Mouse (Mus musculus) stomach, embryonic 15.5 days (tissue): ENCODE data around the gene Ralgps2. TPM values are rescaled to one million over a fixed set of nuclear protein-coding genes. Genes with fewer than 3 reads are reported as not detected.

ENCODE experiments used
- ATAC-seq: fragments of 200-750 bp; cut with Nextera tagmentation; 2 replicates; pipeline ENCODE4 v1.8.0; 2017; ENCODE audit warnings: low read depth, moderate number of reproducible peaks, moderate TSS enrichment; ENCODE audit not compliant: insufficient read depth, low FRiP score
- H3K27ac ChIP-seq: fragments of 300-500 bp; sonication (generic); 2 replicates; pipeline ENCODE4 v1.5.1; 2015; ENCODE audit warnings: mild to moderate bottlenecking, inconsistent platforms
- H3K27me3 ChIP-seq: fragments of 300-500 bp; sonication (generic); replicated peaks from 2 replicates; pipeline ENCODE4 v1.6.1; 2015; ENCODE audit warnings: inconsistent platforms
- H3K36me3 ChIP-seq: fragments of 300-500 bp; sonication (generic); 2 replicates; pipeline ENCODE4 v1.6.1; 2015; ENCODE audit warnings: inconsistent platforms
- H3K4me1 ChIP-seq: fragments of 300-500 bp; sonication (generic); 2 replicates; pipeline ENCODE4 v1.6.1; 2015; ENCODE audit warnings: inconsistent platforms
- H3K4me2 ChIP-seq: fragments of 300-500 bp; sonication (generic); 2 replicates; pipeline ENCODE4 v1.6.1; 2015; ENCODE audit warnings: mild to moderate bottlenecking, inconsistent platforms
- H3K4me3 ChIP-seq: fragments of 300-500 bp; sonication (generic); replicated peaks from 2 replicates; pipeline ENCODE4 v1.5.1; 2015; ENCODE audit warnings: inconsistent platforms
- H3K9ac ChIP-seq: fragments of 300-500 bp; sonication (generic); 2 replicates; pipeline ENCODE4 v1.6.1; 2015; ENCODE audit warnings: inconsistent platforms
- H3K9me3 ChIP-seq: fragments of 300-500 bp; sonication (generic); 2 replicates; pipeline ENCODE4 v1.6.1; 2016; ENCODE audit warnings: inconsistent platforms
- WGBS: fragments of 180-500 bp; shearing (Covaris S2); methylation state at CpG from one replicate; pipeline ENCODE4 v1.1.7; 2015; 5-methylcytosine and 5-hydroxymethylcytosine counted together
- polyA plus RNA-seq: library from polyadenylated mRNA; unstranded; fragments of >200 nt; fragmentation: Nextera tagmentation; extraction: Ambion mirVana; gene quantifications from 2 replicates; pipeline ENCODE4 v1.2.1, GENCODE M21; 2015

Gene Ralgps2
- polyA plus RNA-seq, 1 experiment from 2014 or later: 50.1 TPM

DNA sequence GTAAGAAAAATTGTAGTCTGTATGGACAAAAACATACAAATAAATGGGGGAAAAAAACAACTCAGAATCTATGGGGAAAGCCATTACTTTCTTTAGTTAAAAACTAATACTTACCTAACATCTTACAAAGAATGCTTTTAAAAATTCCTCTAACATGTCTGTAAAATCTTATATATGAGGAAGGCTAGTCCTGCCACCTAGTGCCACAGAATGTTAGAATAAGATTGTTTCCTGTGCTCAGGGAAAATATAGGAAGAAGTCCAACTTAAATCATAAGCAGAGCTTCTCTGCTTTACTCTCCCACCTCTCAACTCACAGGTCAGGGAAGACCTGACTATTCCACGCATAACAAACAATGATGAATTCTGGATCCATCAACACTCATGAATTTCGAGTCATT, 53.5 kb downstream of the Ralgps2 start:
- H3K9ac ChIP-seq: no peak overlapping the region
- H3K27ac ChIP-seq: no peak overlapping the region
- 89% methylated on average over 2 of the region's 2 CpGs for WGBS
- no peaks in the 10 kb centered on the region for H3K27me3 ChIP-seq
- H3K9me3 ChIP-seq: no peaks in the 10 kb centered on the region
- H3K4me1 ChIP-seq: no peaks in the 10 kb centered on the region
- peaks cover 14% of the 10 kb centered on the region; the same call in 1 of the 2 replicates for H3K36me3 ChIP-seq
- H3K4me2 ChIP-seq: no peak overlapping the region
- no peak for ATAC-seq
- no peak overlapping the region for H3K4me3 ChIP-seq

GRCm38 (mm10) chr1:156884782-156885181, 54.6 kb downstream of the Ralgps2 start:
- H3K27ac ChIP-seq: no peak overlapping the region
- no peak for ATAC-seq
- WGBS: 73% methylated on average over 2 of the region's 2 CpGs
- H3K36me3 ChIP-seq: peaks cover 14% of the 10 kb centered on the region; the same call in 1 of the 2 replicates
- no peak overlapping the region for H3K4me2 ChIP-seq
- H3K9me3 ChIP-seq: no peaks in the 10 kb centered on the region
- no peak overlapping the region for H3K9ac ChIP-seq
- no peaks in the 10 kb centered on the region for H3K4me1 ChIP-seq
- no peak overlapping the region for H3K4me3 ChIP-seq
- no peaks in the 10 kb centered on the region for H3K27me3 ChIP-seq

- 74% methylated on average over 4 of the region's 4 CpGs for WGBS
- Histone ChIP-seq H3K36me3 (no peaks in the 10 kb centered on the region), H3K9me3 (no peaks in the 10 kb centered on the region), H3K4me3 (no peak overlapping the region), H3K4me2 (no peak overlapping the region), H3K9ac (no peak overlapping the region), H3K4me1 (no peaks in the 10 kb centered on the region), H3K27ac (no peak overlapping the region), H3K27me3 (no peaks in the 10 kb centered on the region)
- no peak for ATAC-seq
Measured at GRCm38 (mm10) chr1:156870616-156871015, 68.8 kb downstream of the Ralgps2 start.

DNA sequence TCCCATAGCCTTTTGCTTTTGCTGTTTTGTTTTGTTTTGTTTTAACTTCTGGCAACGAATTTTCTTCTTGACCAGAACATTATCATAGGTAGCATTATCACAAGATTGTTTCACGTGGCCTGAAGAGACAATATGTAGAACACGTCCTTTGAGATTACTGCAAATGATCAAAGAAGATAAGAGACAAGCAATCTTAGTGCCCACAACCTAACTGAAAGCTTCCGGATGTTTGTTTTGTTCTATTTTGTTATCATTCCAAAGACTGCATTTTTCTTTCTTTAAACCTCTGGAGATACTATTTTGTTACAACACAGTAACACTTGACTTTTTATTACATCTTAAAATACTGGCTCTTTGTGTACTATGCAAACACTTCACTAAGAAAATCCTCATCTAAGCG, 69.4 kb downstream of the Ralgps2 start:
- Histone ChIP-seq H3K27me3 (no peaks in the 10 kb centered on the region), H3K4me1 (no peaks in the 10 kb centered on the region), H3K27ac (no peak overlapping the region), H3K4me2 (no peak overlapping the region), H3K4me3 (no peak overlapping the region), H3K36me3 (no peaks in the 10 kb centered on the region), H3K9ac (no peak overlapping the region), H3K9me3 (no peaks in the 10 kb centered on the region)
- ATAC-seq: no peak
- 74% methylated on average over 5 of the region's 5 CpGs for WGBS

DNA sequence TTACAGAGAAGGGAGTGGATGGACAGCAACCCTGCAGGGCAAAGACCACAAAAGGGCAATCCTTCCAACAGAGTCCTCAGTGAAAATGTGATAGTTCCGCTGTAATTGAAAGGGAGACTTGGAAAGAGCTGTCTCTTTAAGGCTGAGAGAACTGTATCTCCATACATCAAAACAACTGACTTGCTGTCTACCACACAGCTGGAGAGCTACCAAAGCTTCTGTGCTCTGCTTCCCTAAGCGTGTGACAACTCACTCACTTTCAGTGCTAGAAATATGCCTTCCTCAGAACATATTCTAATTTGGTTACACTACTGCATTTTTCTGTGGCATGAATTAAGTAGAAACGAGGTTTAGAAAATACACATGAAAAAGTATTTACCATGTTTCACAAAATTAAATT, 75.2 kb downstream of the Ralgps2 start:
- peaks cover 3% of the 10 kb centered on the region; the same call in 1 of the 2 replicates for H3K4me1 ChIP-seq
- no peaks in the 10 kb centered on the region for H3K9me3 ChIP-seq
- no peak overlapping the region for H3K4me2 ChIP-seq
- WGBS: 37% methylated on average over 3 of the region's 3 CpGs
- H3K36me3 ChIP-seq: no peaks in the 10 kb centered on the region
- no peak overlapping the region for H3K9ac ChIP-seq
- peak overlapping the region; percentile 49 for H3K27ac ChIP-seq
- H3K27me3 ChIP-seq: no peaks in the 10 kb centered on the region
- no peak for ATAC-seq
- no peak overlapping the region for H3K4me3 ChIP-seq

DNA sequence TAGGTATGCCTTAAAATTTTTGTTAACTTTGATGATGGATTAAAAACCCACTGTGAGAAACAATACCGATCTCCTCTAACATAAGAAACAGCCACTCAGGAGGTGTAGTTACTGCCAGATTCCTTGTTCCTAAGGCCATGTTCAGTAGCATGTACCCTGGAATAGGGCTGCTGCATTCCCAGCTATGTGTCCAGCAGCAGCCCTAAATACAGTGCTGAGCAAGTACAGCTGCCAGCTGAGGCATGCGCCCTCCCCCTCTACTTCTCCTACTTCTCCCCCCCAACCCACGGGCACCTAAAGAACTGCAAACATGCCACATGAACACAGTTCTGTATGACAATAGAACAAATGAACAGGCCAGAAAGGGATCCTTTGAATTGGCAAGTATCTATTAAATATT, 75.7 kb downstream of the Ralgps2 start:
- Histone ChIP-seq H3K4me1 (peaks cover 3% of the 10 kb centered on the region; the same call in 1 of the 2 replicates), H3K36me3 (no peaks in the 10 kb centered on the region), H3K4me3 (no peak overlapping the region), H3K27ac (peak overlapping the region; percentile 49; the same call in 1 of the 2 replicates), H3K27me3 (no peaks in the 10 kb centered on the region), H3K9me3 (no peaks in the 10 kb centered on the region), H3K9ac (no peak overlapping the region), H3K4me2 (no peak overlapping the region)
- no peak for ATAC-seq
- 51% methylated on average over 3 of the region's 3 CpGs for WGBS

- H3K4me1 ChIP-seq: peaks cover 3% of the 10 kb centered on the region; the same call in 1 of the 2 replicates
- no peak overlapping the region for H3K4me2 ChIP-seq
- H3K36me3 ChIP-seq: no peaks in the 10 kb centered on the region
- no peak for ATAC-seq
- no peak overlapping the region for H3K27ac ChIP-seq
- no peak overlapping the region for H3K4me3 ChIP-seq
- no peaks in the 10 kb centered on the region for H3K9me3 ChIP-seq
- H3K9ac ChIP-seq: no peak overlapping the region
- no peaks in the 10 kb centered on the region for H3K27me3 ChIP-seq
- 26% methylated on average over 4 of the region's 4 CpGs for WGBS
Measured at GRCm38 (mm10) chr1:156861475-156862043, 77.9 kb downstream of the Ralgps2 start.

- H3K4me2 ChIP-seq: no peak overlapping the region
- peaks cover 3% of the 10 kb centered on the region; the same call in 1 of the 2 replicates for H3K4me1 ChIP-seq
- H3K9me3 ChIP-seq: no peaks in the 10 kb centered on the region
- H3K4me3 ChIP-seq: no peak overlapping the region
- H3K27ac ChIP-seq: no peak overlapping the region
- no peaks in the 10 kb centered on the region for H3K36me3 ChIP-seq
- no peaks in the 10 kb centered on the region for H3K27me3 ChIP-seq
- no peak overlapping the region for H3K9ac ChIP-seq
- WGBS: 76% methylated on average over 8 of the region's 8 CpGs
- ATAC-seq: no peak
Measured at GRCm38 (mm10) chr1:156860266-156860665, 79.2 kb downstream of the Ralgps2 start.

GRCm38 (mm10) chr1:156859711-156860250, 79.6 kb downstream of the Ralgps2 start:
- Histone ChIP-seq H3K27ac (no peak overlapping the region), H3K9me3 (no peaks in the 10 kb centered on the region), H3K4me2 (no peak overlapping the region), H3K27me3 (no peaks in the 10 kb centered on the region), H3K4me1 (peaks cover 3% of the 10 kb centered on the region; the same call in 1 of the 2 replicates), H3K9ac (no peak overlapping the region), H3K4me3 (no peak overlapping the region), H3K36me3 (no peaks in the 10 kb centered on the region)
- WGBS: 43% methylated on average over 2 of the region's 2 CpGs
- no peak for ATAC-seq

GRCm38 (mm10) chr1:156859156-156859555, 80.3 kb downstream of the Ralgps2 start:
- ATAC-seq: no peak
- no peaks in the 10 kb centered on the region for H3K36me3 ChIP-seq
- H3K27ac ChIP-seq: no peak overlapping the region
- H3K4me2 ChIP-seq: no peak overlapping the region
- H3K9ac ChIP-seq: no peak overlapping the region
- 90% methylated on average over 2 of the region's 2 CpGs for WGBS
- no peaks in the 10 kb centered on the region for H3K27me3 ChIP-seq
- no peak overlapping the region for H3K4me3 ChIP-seq
- peaks cover 3% of the 10 kb centered on the region; the same call in 1 of the 2 replicates for H3K4me1 ChIP-seq
- H3K9me3 ChIP-seq: no peaks in the 10 kb centered on the region

DNA sequence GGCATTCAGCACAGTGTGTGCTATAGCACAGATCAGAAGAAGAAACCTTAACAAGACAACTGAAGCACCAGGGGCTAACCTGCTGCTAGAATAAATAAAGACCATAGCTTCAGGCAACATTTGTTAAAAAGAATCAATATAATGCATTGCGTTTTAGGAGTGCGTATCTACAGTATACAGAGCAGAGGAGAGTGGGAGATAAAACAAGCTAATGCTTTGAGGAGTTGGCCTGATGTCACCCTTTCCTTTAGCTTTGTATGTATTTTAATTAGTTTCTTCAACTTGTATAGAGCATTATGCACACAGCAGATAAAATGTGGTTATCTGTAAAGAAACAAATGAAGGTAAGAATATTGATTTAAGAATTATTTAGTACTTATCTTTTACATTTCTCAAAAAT, 82.8 kb downstream of the Ralgps2 start:
- Histone ChIP-seq H3K36me3 (no peaks in the 10 kb centered on the region), H3K4me2 (no peak overlapping the region), H3K27me3 (no peaks in the 10 kb centered on the region), H3K4me3 (no peak overlapping the region), H3K9me3 (no peaks in the 10 kb centered on the region), H3K4me1 (no peaks in the 10 kb centered on the region), H3K9ac (no peak overlapping the region), H3K27ac (no peak overlapping the region)
- ATAC-seq: no peak
- 72% methylated on average over 2 of the region's 2 CpGs for WGBS

DNA sequence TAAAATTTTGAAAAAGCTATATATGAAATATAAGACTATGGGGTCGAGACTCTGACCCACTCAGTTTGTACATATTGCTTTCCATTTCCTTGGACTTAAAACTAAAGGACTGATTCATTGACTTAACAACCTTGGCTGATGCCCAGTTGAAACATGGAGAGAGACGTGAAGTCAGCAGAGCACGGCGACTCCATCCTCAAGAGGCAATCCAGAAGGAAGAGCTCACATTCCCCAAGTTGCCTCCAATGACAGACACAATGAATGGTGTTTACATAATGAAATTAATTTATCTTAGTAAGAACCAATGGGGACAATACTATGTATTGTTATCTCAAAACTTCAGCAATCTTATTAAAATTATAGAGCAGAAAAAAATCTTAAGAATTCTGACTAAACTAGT, 84.9 kb downstream of the Ralgps2 start:
- no peak overlapping the region for H3K4me3 ChIP-seq
- H3K4me2 ChIP-seq: no peak overlapping the region
- 42% methylated on average over 4 of the region's 4 CpGs for WGBS
- no peaks in the 10 kb centered on the region for H3K4me1 ChIP-seq
- H3K27me3 ChIP-seq: no peaks in the 10 kb centered on the region
- H3K36me3 ChIP-seq: no peaks in the 10 kb centered on the region
- ATAC-seq: no peak
- no peaks in the 10 kb centered on the region for H3K9me3 ChIP-seq
- H3K9ac ChIP-seq: no peak overlapping the region
- no peak overlapping the region for H3K27ac ChIP-seq
